Mouse (Mus musculus): ENCODE measurements around the gene Rock2. TPM values are rescaled to one million over a fixed set of nuclear protein-coding genes. Genes with fewer than 3 reads are reported as not detected.

Gene Rock2
- polyA plus RNA-seq, 1 experiment from 2014 or later, result 9.0 TPM

- peaks cover 40% of the 10 kb centered on the region for H3K4me1 ChIP-seq (replicated peaks)
- no peaks in the 10 kb centered on the region for H3K9me3 ChIP-seq
- peak overlapping the region; percentile 98 for H3K4me3 ChIP-seq
- peak overlapping the region; percentile 99 for H3K27ac ChIP-seq
- no peaks in the 10 kb centered on the region for H3K27me3 ChIP-seq (ENCODE audit: insufficient read depth, poor library complexity, severe bottlenecking)
- H3K36me3 ChIP-seq, result no peaks in the 10 kb centered on the region
- no peak for DNase-seq (ENCODE audit: low spot score)
- WGBS, result 34% methylated on average over 8 of the region's 8 CpGs
Observed at GRCm38 (mm10) chr12:16896073-16896789, 1.5 kb downstream of the Rock2 start.

- no peak overlapping the region for H3K27ac ChIP-seq
- H3K36me3 ChIP-seq, result no peaks in the 10 kb centered on the region
- WGBS, result 82% methylated on average over 2 of the region's 2 CpGs
- no peaks in the 10 kb centered on the region for H3K27me3 ChIP-seq (ENCODE audit: insufficient read depth, poor library complexity, severe bottlenecking)
- no peak overlapping the region for H3K4me3 ChIP-seq
- H3K4me1 ChIP-seq (replicated peaks), result peaks cover 40% of the 10 kb centered on the region
- H3K9me3 ChIP-seq, result no peaks in the 10 kb centered on the region
- DNase-seq (ENCODE audit: low spot score), result no peak
Observed at GRCm38 (mm10) chr12:16897225-16897624, 2.5 kb downstream of the Rock2 start.

GRCm38 (mm10) chr12:16898221-16898620, 3.5 kb downstream of the Rock2 start:
- DNase-seq (ENCODE audit: low spot score), result no peak
- Histone ChIP-seq H3K36me3 (no peaks in the 10 kb centered on the region), H3K27ac (no peak overlapping the region), H3K27me3 (ENCODE audit: insufficient read depth, poor library complexity, severe bottlenecking) (no peaks in the 10 kb centered on the region), H3K4me3 (no peak overlapping the region), H3K9me3 (no peaks in the 10 kb centered on the region), H3K4me1 (replicated peaks) (peaks cover 36% of the 10 kb centered on the region)
- 52% methylated on average over 2 of the region's 2 CpGs for WGBS

GRCm38 (mm10) chr12:16898790-16899189, 4.1 kb downstream of the Rock2 start:
- Histone ChIP-seq H3K36me3 (no peaks in the 10 kb centered on the region), H3K4me1 (replicated peaks) (peaks cover 30% of the 10 kb centered on the region), H3K27ac (no peak overlapping the region), H3K9me3 (no peaks in the 10 kb centered on the region), H3K27me3 (ENCODE audit: insufficient read depth, poor library complexity, severe bottlenecking) (no peaks in the 10 kb centered on the region), H3K4me3 (no peak overlapping the region)
- no peak for DNase-seq (ENCODE audit: low spot score)

GRCm38 (mm10) chr12:16900625-16901222, 6.0 kb downstream of the Rock2 start:
- DNase-seq (ENCODE audit: low spot score), result no peak
- Histone ChIP-seq H3K9me3 (no peaks in the 10 kb centered on the region), H3K27me3 (ENCODE audit: insufficient read depth, poor library complexity, severe bottlenecking) (no peaks in the 10 kb centered on the region), H3K27ac (no peak overlapping the region), H3K4me1 (replicated peaks) (peaks cover 23% of the 10 kb centered on the region), H3K36me3 (no peaks in the 10 kb centered on the region), H3K4me3 (no peak overlapping the region)
- 74% methylated on average over 3 of the region's 3 CpGs for WGBS

GRCm38 (mm10) chr12:16903949-16904635, 9.4 kb downstream of the Rock2 start:
- WGBS, result 96% methylated on average over 2 of the region's 2 CpGs
- H3K4me3 ChIP-seq, result no peak overlapping the region
- no peaks in the 10 kb centered on the region for H3K36me3 ChIP-seq
- H3K4me1 ChIP-seq (replicated peaks), result no peaks in the 10 kb centered on the region
- no peaks in the 10 kb centered on the region for H3K27me3 ChIP-seq (ENCODE audit: insufficient read depth, poor library complexity, severe bottlenecking)
- no peak for DNase-seq (ENCODE audit: low spot score)
- H3K27ac ChIP-seq, result no peak overlapping the region
- no peaks in the 10 kb centered on the region for H3K9me3 ChIP-seq

- Histone ChIP-seq H3K9me3 (no peaks in the 10 kb centered on the region), H3K4me3 (no peak overlapping the region), H3K36me3 (no peaks in the 10 kb centered on the region), H3K4me1 (replicated peaks) (no peaks in the 10 kb centered on the region), H3K27ac (no peak overlapping the region), H3K27me3 (ENCODE audit: insufficient read depth, poor library complexity, severe bottlenecking) (no peaks in the 10 kb centered on the region)
- no peak for DNase-seq (ENCODE audit: low spot score)
- WGBS, result 96% methylated on average over 1 of the region's 1 CpGs
Observed at GRCm38 (mm10) chr12:16907282-16907846, 12.7 kb downstream of the Rock2 start.

GRCm38 (mm10) chr12:16907953-16908648, 13.4 kb downstream of the Rock2 start:
- DNase-seq (ENCODE audit: low spot score), result no peak
- H3K4me3 ChIP-seq, result no peak overlapping the region
- no peaks in the 10 kb centered on the region for H3K9me3 ChIP-seq
- no peaks in the 10 kb centered on the region for H3K36me3 ChIP-seq
- H3K27ac ChIP-seq, result no peak overlapping the region
- no peaks in the 10 kb centered on the region for H3K4me1 ChIP-seq (replicated peaks)
- H3K27me3 ChIP-seq (ENCODE audit: insufficient read depth, poor library complexity, severe bottlenecking), result no peaks in the 10 kb centered on the region
- WGBS, result 97% methylated on average over 1 of the region's 1 CpGs

- H3K4me3 ChIP-seq, result no peak overlapping the region
- WGBS, result 76% methylated on average over 2 of the region's 3 CpGs
- H3K4me1 ChIP-seq (replicated peaks), result no peaks in the 10 kb centered on the region
- no peaks in the 10 kb centered on the region for H3K36me3 ChIP-seq
- DNase-seq (ENCODE audit: low spot score), result no peak
- no peak overlapping the region for H3K27ac ChIP-seq
- H3K27me3 ChIP-seq (ENCODE audit: insufficient read depth, poor library complexity, severe bottlenecking), result no peaks in the 10 kb centered on the region
- H3K9me3 ChIP-seq, result no peaks in the 10 kb centered on the region
Observed at GRCm38 (mm10) chr12:16911524-16911923, 16.8 kb downstream of the Rock2 start.

GRCm38 (mm10) chr12:16912600-16912999, 17.9 kb downstream of the Rock2 start:
- WGBS, result 91% methylated on average over 3 of the region's 3 CpGs
- Histone ChIP-seq H3K4me1 (replicated peaks) (no peaks in the 10 kb centered on the region), H3K36me3 (no peaks in the 10 kb centered on the region), H3K4me3 (no peak overlapping the region), H3K27ac (no peak overlapping the region), H3K9me3 (no peaks in the 10 kb centered on the region), H3K27me3 (ENCODE audit: insufficient read depth, poor library complexity, severe bottlenecking) (no peaks in the 10 kb centered on the region)
- no peak for DNase-seq (ENCODE audit: low spot score)

- no peaks in the 10 kb centered on the region for H3K36me3 ChIP-seq
- no peaks in the 10 kb centered on the region for H3K9me3 ChIP-seq
- H3K27ac ChIP-seq, result no peak overlapping the region
- no peaks in the 10 kb centered on the region for H3K27me3 ChIP-seq (ENCODE audit: insufficient read depth, poor library complexity, severe bottlenecking)
- no peaks in the 10 kb centered on the region for H3K4me1 ChIP-seq (replicated peaks)
- DNase-seq (ENCODE audit: low spot score), result no peak
- H3K4me3 ChIP-seq, result no peak overlapping the region
Observed at GRCm38 (mm10) chr12:16920186-16920860, 25.6 kb downstream of the Rock2 start.

GRCm38 (mm10) chr12:16927889-16928288, 33.2 kb downstream of the Rock2 start:
- no peaks in the 10 kb centered on the region for H3K9me3 ChIP-seq
- H3K4me3 ChIP-seq, result no peak overlapping the region
- H3K27ac ChIP-seq, result no peak overlapping the region
- H3K4me1 ChIP-seq (replicated peaks), result no peaks in the 10 kb centered on the region
- no peaks in the 10 kb centered on the region for H3K27me3 ChIP-seq (ENCODE audit: insufficient read depth, poor library complexity, severe bottlenecking)
- DNase-seq (ENCODE audit: low spot score), result no peak
- peaks cover 47% of the 10 kb centered on the region for H3K36me3 ChIP-seq
- WGBS, result 87% methylated on average over 2 of the region's 2 CpGs
